Mouse (Mus musculus) lung, postnatal 0 days (tissue): ENCODE measurements around the gene Kctd11. TPM values are rescaled to one million over a fixed set of nuclear protein-coding genes. Genes with fewer than 3 reads are reported as not detected.

Experiments used
- ATAC-seq: fragments of 200-750 bp; cut with Nextera tagmentation; 2 replicates; pipeline ENCODE4 v1.8.0; 2017; ENCODE audit warnings: moderate library complexity
- DNase-seq: peaks from one replicate; pipeline ENCODE4 v3.0.0-alpha.2; 2016; ENCODE audit warnings: low spot score
- H3K27ac ChIP-seq: fragments of 300-500 bp; sonication (generic); 2 replicates; pipeline ENCODE4 v1.5.1; 2014; ENCODE audit warnings: antibody characterized with exemption, mild to moderate bottlenecking, low read length, mixed read lengths
- H3K27me3 ChIP-seq: fragments of 300-500 bp; sonication (generic); replicated peaks from 2 replicates; pipeline ENCODE4 v1.6.1; 2014; ENCODE audit warnings: low read length, mixed read lengths; ENCODE audit not compliant: insufficient read depth
- H3K36me3 ChIP-seq: fragments of 300-500 bp; sonication (generic); 2 replicates; pipeline ENCODE4 v1.6.1; 2014; ENCODE audit warnings: low read length, mixed read lengths; ENCODE audit not compliant: insufficient read depth
- H3K4me1 ChIP-seq: fragments of 300-500 bp; sonication (generic); 2 replicates; pipeline ENCODE4 v1.6.1; 2014; ENCODE audit warnings: antibody characterized with exemption, low read depth, low read length, mixed read lengths; ENCODE audit not compliant: insufficient read depth
- H3K4me2 ChIP-seq: fragments of 300-500 bp; sonication (generic); replicated peaks from 2 replicates; pipeline ENCODE4 v1.6.1; 2014; ENCODE audit warnings: low read depth, mild to moderate bottlenecking, low read length, moderate library complexity, mixed read lengths
- H3K4me3 ChIP-seq: fragments of 300-500 bp; sonication (generic); 2 replicates; pipeline ENCODE4 v1.5.1; 2014; ENCODE audit warnings: low read depth, low read length
- H3K9ac ChIP-seq: fragments of 300-500 bp; sonication (generic); replicated peaks from 2 replicates; pipeline ENCODE4 v1.6.1; 2014; ENCODE audit warnings: low read depth, mild to moderate bottlenecking
- H3K9me3 ChIP-seq: fragments of 300-500 bp; sonication (generic); 2 replicates; pipeline ENCODE4 v1.6.1; 2016; ENCODE audit warnings: low read length, mixed read lengths
- CTCF ChIP-seq: IDR thresholded peaks from 2 replicates; pipeline ENCODE4 v1.5.1; 2016; ENCODE audit warnings: antibody characterized with exemption, mild to moderate bottlenecking
- EP300 ChIP-seq: IDR thresholded peaks from 2 replicates; pipeline ENCODE4 v1.6.1; 2016; ENCODE audit warnings: antibody characterized with exemption, mild to moderate bottlenecking, control low read depth
- WGBS: fragments of 180-500 bp; shearing (Covaris S2); extraction: QIAGEN DNeasy Blood & Tissue Kit; methylation state at CpG from one replicate; pipeline ENCODE4 v1.1.7; 2014; 5-methylcytosine and 5-hydroxymethylcytosine counted together
- polyA plus RNA-seq: library from polyadenylated mRNA; unstranded; fragments of >200 nt; fragmentation: Nextera tagmentation; extraction: Ambion mirVana; gene quantifications from 2 replicates; pipeline ENCODE4 v1.2.1, GENCODE M21; 2015

Kctd11 gene
- polyA plus RNA-seq, 1 experiment from 2014 or later: 10.1 TPM

GRCm38 (mm10) chr11:69921114-69922011 is 40.2 kb upstream of the Kctd11 start, which contains the start of gene Eif5a:
Gene Eif5a, minus strand, starts transcription at chr11:69921958.
- Histone ChIP-seq H3K4me2 (peak within 1 kb of the TSS; percentile 99), H3K4me3 (peak within 1 kb of the TSS; percentile 92), H3K4me1 (peaks cover 8% of the 10 kb centered on the region; the same call in 1 of the 2 replicates), H3K27ac (peak within 1 kb of the TSS; percentile 96), H3K9me3 (no peaks in the 10 kb centered on the region), H3K9ac (peak within 1 kb of the TSS; percentile 89), H3K27me3 (no peaks in the 10 kb centered on the region), H3K36me3 (peaks cover 19% of the 10 kb centered on the region)
- TF ChIP-seq CTCF (peak; percentile 80), EP300 (no peak)
- DNase-seq: peak; percentile 100
- WGBS: under 1% methylated on average over 66 of the region's 78 CpGs
- ATAC-seq: peak; percentile 95

GRCm38 (mm10) chr11:69920266-69921031 is 39.2 kb upstream of the Kctd11 start:
- ATAC-seq: peak; percentile 16
- H3K4me2 ChIP-seq: peak overlapping the region; percentile 99
- H3K27ac ChIP-seq: peak overlapping the region; percentile 96
- no peaks in the 10 kb centered on the region for H3K9me3 ChIP-seq
- H3K9ac ChIP-seq: peak overlapping the region; percentile 89
- no peaks in the 10 kb centered on the region for H3K27me3 ChIP-seq
- peak overlapping the region; percentile 92 for H3K4me3 ChIP-seq
- H3K4me1 ChIP-seq: peaks cover 8% of the 10 kb centered on the region; the same call in 1 of the 2 replicates
- no peak for DNase-seq
- peaks cover 26% of the 10 kb centered on the region for H3K36me3 ChIP-seq
- under 1% methylated on average over 39 of the region's 65 CpGs for WGBS
- TF ChIP-seq CTCF: no peak

- DNase-seq: peak; percentile 94
Observed at GRCm38 (mm10) chr11:69919661-69920265, 38.6 kb upstream of the Kctd11 start.

GRCm38 (mm10) chr11:69919053-69919452 is 37.8 kb upstream of the Kctd11 start:
- Histone ChIP-seq H3K4me3 (peak overlapping the region; percentile 92; the same call in 1 of the 2 replicates), H3K4me2 (peak overlapping the region; percentile 99), H3K4me1 (peaks cover 16% of the 10 kb centered on the region; the same call in 1 of the 2 replicates), H3K9me3 (no peaks in the 10 kb centered on the region), H3K36me3 (peaks cover 30% of the 10 kb centered on the region), H3K27ac (peak overlapping the region; percentile 96), H3K27me3 (no peaks in the 10 kb centered on the region), H3K9ac (peak overlapping the region; percentile 89; the same call in 1 of the 2 replicates)
- ATAC-seq: no peak
- 66% methylated on average over 9 of the region's 9 CpGs for WGBS
- TF ChIP-seq EP300 (no peak), CTCF (no peak)
- no peak for DNase-seq

More at GRCm38 (mm10) chr11:69919661-69920265, 38.6 kb upstream of the Kctd11 start:
- no peak for TF ChIP-seq CTCF
- no peak for TF ChIP-seq EP300
- H3K27ac ChIP-seq: peak overlapping the region; percentile 96
- H3K27me3 ChIP-seq: no peaks in the 10 kb centered on the region
- peak; percentile 35 for ATAC-seq
- H3K9ac ChIP-seq: peak overlapping the region; percentile 89
- H3K9me3 ChIP-seq: no peaks in the 10 kb centered on the region
- peaks cover 12% of the 10 kb centered on the region; the same call in 1 of the 2 replicates for H3K4me1 ChIP-seq
- H3K36me3 ChIP-seq: peaks cover 30% of the 10 kb centered on the region
- H3K4me2 ChIP-seq: peak overlapping the region; percentile 99
- 2% methylated on average over 17 of the region's 17 CpGs for WGBS
- H3K4me3 ChIP-seq: peak overlapping the region; percentile 92

GRCm38 (mm10) chr11:69918118-69918517 is 36.9 kb upstream of the Kctd11 start:
- DNase-seq: no peak
- Histone ChIP-seq H3K36me3 (peaks cover 30% of the 10 kb centered on the region), H3K4me3 (no peak overlapping the region), H3K27ac (no peak overlapping the region), H3K9me3 (no peaks in the 10 kb centered on the region), H3K4me2 (no peak overlapping the region), H3K27me3 (no peaks in the 10 kb centered on the region), H3K4me1 (peaks cover 16% of the 10 kb centered on the region; the same call in 1 of the 2 replicates), H3K9ac (no peak overlapping the region)
- TF ChIP-seq CTCF (no peak), EP300 (no peak)
- no peak for ATAC-seq
- 75% methylated on average over 5 of the region's 5 CpGs for WGBS
